In genomic region chr3:51963891-51964593, GRCm38 (mm10) we compare ENCODE assay signal across 9 mouse cellular contexts.
DNase-seq lines count a peak whose midpoint lies in the region; ATAC-seq lines count a peak whose summit lies in the region.
"Had no signal": no experiment of that assay in that cellular context is flagged by ENCODE, and none has a peak within 500 bp of the region (broad histone marks: within the 10 kb centered on the region; RNA-seq: fewer than 3 reads in every experiment).

No protein-coding gene starts in this region.

- H3K4me1 ChIP-seq in heart, embryonic 11.5 days (ENCODE audit: control insufficient read depth, insufficient read depth, low read length): peaks cover 21% of the 10 kb centered on the region
- H3K4me1 ChIP-seq in hindbrain, embryonic 12.5 days: peaks cover 32% of the 10 kb centered on the region
- peaks cover 32% of the 10 kb centered on the region for H3K4me1 ChIP-seq in midbrain, embryonic 16.5 days (ENCODE audit: control insufficient read depth, insufficient read depth, low read length)

- DNase-seq in heart, postnatal 14 days: no peak
- DNase-seq in ovary, postnatal 14 days (ENCODE audit: low spot score): no peak
- no peak for DNase-seq in left cerebral cortex, adult 11 months (ENCODE audit: low spot score)
- DNase-seq in kidney, adult 18-20 months: no peak

- H3K27me3 ChIP-seq in heart, embryonic 11.5 days (ENCODE audit: control insufficient read depth, insufficient read depth, low read length): no peaks in the 10 kb centered on the region
- H3K27me3 ChIP-seq in hindbrain, embryonic 12.5 days: no peaks in the 10 kb centered on the region
- H3K27me3 ChIP-seq in midbrain, embryonic 16.5 days (ENCODE audit: control insufficient read depth, insufficient read depth, low read depth, low read length): no peaks in the 10 kb centered on the region
- H3K27me3 ChIP-seq: embryonic facial prominence, embryonic 13.5 days had no signal

- H3K4me3 ChIP-seq in heart, embryonic 11.5 days (ENCODE audit: low read depth, low read length): no peak overlapping the region
- H3K4me3 ChIP-seq in hindbrain, embryonic 12.5 days: no peak overlapping the region
- peak overlapping the region; percentile 11; the same call in 1 of the 2 replicates for H3K4me3 ChIP-seq in midbrain, embryonic 16.5 days (ENCODE audit: low read depth, low read length)
- H3K4me3 ChIP-seq: embryonic facial prominence, embryonic 13.5 days had no signal

- H3K27ac ChIP-seq in heart, embryonic 11.5 days (ENCODE audit: low read depth, low read length): peak overlapping the region; percentile 30; the same call in 1 of the 2 replicates
- peak overlapping the region; percentile 85 for H3K27ac ChIP-seq in hindbrain, embryonic 12.5 days
- peak overlapping the region; percentile 94 for H3K27ac ChIP-seq in midbrain, embryonic 16.5 days (ENCODE audit: low read length)
- H3K27ac ChIP-seq: embryonic facial prominence, embryonic 13.5 days had no signal

- intact Hi-C loops in heart, postnatal 14 days (cut with DNase I): no loop called here

- WGBS in heart, embryonic 11.5 days (ENCODE audit: insufficient replicate concordance): 23% methylated on average over 4 of the region's 4 CpGs
- WGBS in hindbrain, embryonic 12.5 days: 12% methylated on average over 4 of the region's 4 CpGs
- WGBS in midbrain, embryonic 16.5 days: 3% methylated on average over 4 of the region's 4 CpGs

- peak overlapping the region; percentile 25; the same call in 1 of the 2 replicates for H3K4me2 ChIP-seq in heart, embryonic 11.5 days
- peak overlapping the region; percentile 22 for H3K4me2 ChIP-seq in hindbrain, embryonic 12.5 days (replicated peaks)
- H3K4me2 ChIP-seq in midbrain, embryonic 16.5 days (ENCODE audit: low read length): peak overlapping the region; percentile 45
- H3K4me2 ChIP-seq: embryonic facial prominence, embryonic 13.5 days had no signal

- no peak overlapping the region for H3K9ac ChIP-seq in heart, embryonic 11.5 days (ENCODE audit: low read depth, low read length)
- H3K9ac ChIP-seq in hindbrain, embryonic 12.5 days: peak overlapping the region; percentile 6
- peak overlapping the region; percentile 69 for H3K9ac ChIP-seq in midbrain, embryonic 16.5 days (ENCODE audit: low read depth, low read length)
- H3K9ac ChIP-seq: embryonic facial prominence, embryonic 13.5 days had no signal

- ATAC-seq in heart, embryonic 11.5 days (replicated peaks; ENCODE audit: insufficient number of reproducible peaks, low FRiP score, low TSS enrichment): peak; percentile 61; the same call in 1 of the 2 replicates
- ATAC-seq in common myeloid progenitor, adult 5-6 weeks (replicated peaks; ENCODE audit: low read depth, poor library complexity, severe bottlenecking): peak; percentile 72
- ATAC-seq in hindbrain, embryonic 12.5 days (ENCODE audit: low FRiP score): peak; percentile 89
- ATAC-seq in midbrain, embryonic 16.5 days: peak; percentile 89

- H3K36me3 ChIP-seq in heart, embryonic 11.5 days (ENCODE audit: control insufficient read depth, insufficient read depth, low read length): no peaks in the 10 kb centered on the region
- H3K36me3 ChIP-seq in hindbrain, embryonic 12.5 days: no peaks in the 10 kb centered on the region
- no peaks in the 10 kb centered on the region for H3K36me3 ChIP-seq in midbrain, embryonic 16.5 days (ENCODE audit: control insufficient read depth, insufficient read depth, low read length)
- H3K36me3 ChIP-seq: embryonic facial prominence, embryonic 13.5 days had no signal

- no peaks in the 10 kb centered on the region for H3K9me3 ChIP-seq in heart, embryonic 11.5 days (replicated peaks; ENCODE audit: control insufficient read depth, low read length)
- no peaks in the 10 kb centered on the region for H3K9me3 ChIP-seq in hindbrain, embryonic 12.5 days (replicated peaks)
- H3K9me3 ChIP-seq in midbrain, embryonic 16.5 days (replicated peaks; ENCODE audit: control insufficient read depth, low read length, poor library complexity, severe bottlenecking): no peaks in the 10 kb centered on the region
- H3K9me3 ChIP-seq: embryonic facial prominence, embryonic 13.5 days had no signal

Comparison
In these comparisons a context has a peak if more than half of its experiments do, and no peak if none do; other contexts are left out.
1. H3K27ac ChIP-seq: peak in every context shown above with its lines; median percentile 94 in midbrain, embryonic 16.5 days; 85 in hindbrain, embryonic 12.5 days; 30 in heart, embryonic 11.5 days.